Mouse (Mus musculus) bone marrow macrophage, adult 2 months (primary cell): Measurements from ENCODE around the gene Pla2g4e. TPM values are rescaled to one million over a fixed set of nuclear protein-coding genes. Genes with fewer than 3 reads are reported as not detected.

Experiments
- H3K27ac ChIP-seq: 2 replicates; pipeline ENCODE4 v1.5.1; 2012; ENCODE audit warnings: low read depth, low read length; ENCODE audit not compliant: insufficient read depth
- H3K4me1 ChIP-seq: 2 replicates; pipeline ENCODE4 v1.6.1; 2012; ENCODE audit warnings: low read length; ENCODE audit not compliant: control insufficient read depth, insufficient read depth
- H3K4me3 ChIP-seq: 2 replicates; pipeline ENCODE4 v1.5.1; 2012; ENCODE audit warnings: mild to moderate bottlenecking, low read length, moderate library complexity; ENCODE audit not compliant: insufficient read depth
- CTCF ChIP-seq: IDR thresholded peaks from 2 replicates; pipeline ENCODE4 v1.5.1; 2012; ENCODE audit warnings: low read depth, mild to moderate bottlenecking, low read length, moderate library complexity
- POLR2A ChIP-seq: IDR thresholded peaks from 2 replicates; pipeline ENCODE4 v1.6.1; 2012; ENCODE audit warnings: mild to moderate bottlenecking, low read depth, low read length, borderline replicate concordance
- polyA plus RNA-seq: library from polyadenylated mRNA; stranded (reverse); fragments of >200 nt; gene quantifications from 2 replicates; pipeline ENCODE4 v1.2.4, GENCODE M21; 2012; ENCODE audit not compliant: missing spikeins, insufficient read depth, insufficient read length

Gene Pla2g4e
- not detected in 2 replicates for polyA plus RNA-seq

GRCm38 (mm10) chr2:120244679-120245420 lies at the start of gene Pla2g4e:
Pla2g4e (minus strand) TSS chr2:120245335.
- Histone ChIP-seq H3K4me1 (no peaks in the 10 kb centered on the region), H3K27ac (no peak within 1 kb of the TSS), H3K4me3 (peak within 1 kb of the TSS; percentile 5)
- TF ChIP-seq CTCF, result no peak
- no peak for TF ChIP-seq POLR2A

DNA sequence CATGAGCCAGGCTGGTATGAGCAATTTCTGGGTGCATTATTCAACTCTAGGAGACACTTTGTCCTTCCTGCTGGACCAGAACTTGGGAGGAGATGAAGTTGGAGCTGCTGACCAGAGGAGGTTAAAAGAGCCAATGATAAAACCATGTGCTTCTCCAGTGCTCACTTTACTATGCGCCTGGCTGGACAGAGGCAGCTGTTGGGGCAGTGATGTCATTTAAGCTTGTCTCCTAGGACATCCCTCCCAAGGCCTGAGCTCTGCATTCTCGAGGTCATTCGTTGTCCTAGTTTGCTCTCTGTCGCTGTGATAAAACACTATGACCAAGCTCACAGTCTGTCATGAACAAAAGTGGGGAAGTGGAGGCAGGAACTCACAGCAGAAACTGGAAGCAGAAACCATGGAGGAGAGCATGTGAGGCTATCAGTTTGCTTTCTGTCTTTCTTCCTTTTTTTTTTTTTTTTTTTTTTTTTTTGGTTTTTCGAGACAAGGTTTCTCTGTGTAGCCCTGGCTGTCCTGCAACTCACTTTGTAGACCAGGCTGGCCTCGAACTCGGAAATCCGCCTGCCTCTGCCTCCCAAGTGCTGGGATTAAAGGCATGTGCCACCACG lies 46.4 kb upstream of the Pla2g4e start:
- Histone ChIP-seq H3K4me1 (peaks cover 14% of the 10 kb centered on the region), H3K4me3 (no peak overlapping the region), H3K27ac (no peak overlapping the region)
- no peak for TF ChIP-seq CTCF
- TF ChIP-seq POLR2A, result no peak

GRCm38 (mm10) chr2:120288995-120289394 lies 43.9 kb upstream of the Pla2g4e start, which contains the start of gene Pla2g4d:
Pla2g4d (minus strand) TSS chr2:120289197.
- Histone ChIP-seq H3K4me1 (peaks cover 6% of the 10 kb centered on the region), H3K27ac (no peak within 1 kb of the TSS), H3K4me3 (no peak within 1 kb of the TSS)
- TF ChIP-seq POLR2A (no peak), CTCF (no peak)

DNA sequence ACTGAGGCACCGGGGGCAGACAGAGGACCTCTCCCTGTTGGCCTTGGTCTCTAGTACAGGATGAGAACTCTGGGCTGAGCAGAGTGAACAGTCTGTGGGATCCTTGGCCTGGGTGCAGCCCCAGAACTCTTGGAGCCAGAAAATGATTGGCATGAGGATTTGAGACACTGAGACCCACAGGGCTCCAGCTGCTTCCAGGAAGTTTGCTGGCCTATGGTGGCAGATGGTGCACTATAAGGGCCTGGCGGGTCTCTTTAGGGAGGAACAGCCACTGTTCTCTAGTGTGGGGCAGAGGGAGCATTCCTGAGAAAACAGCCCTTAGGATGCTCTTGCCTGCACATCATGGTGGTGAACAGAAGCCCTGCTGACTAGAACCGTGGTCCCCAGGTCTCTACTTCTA lies 43.3 kb upstream of the Pla2g4e start:
- H3K27ac ChIP-seq, result no peak overlapping the region
- no peak for TF ChIP-seq CTCF
- no peak for TF ChIP-seq POLR2A
- peaks cover 6% of the 10 kb centered on the region for H3K4me1 ChIP-seq

DNA sequence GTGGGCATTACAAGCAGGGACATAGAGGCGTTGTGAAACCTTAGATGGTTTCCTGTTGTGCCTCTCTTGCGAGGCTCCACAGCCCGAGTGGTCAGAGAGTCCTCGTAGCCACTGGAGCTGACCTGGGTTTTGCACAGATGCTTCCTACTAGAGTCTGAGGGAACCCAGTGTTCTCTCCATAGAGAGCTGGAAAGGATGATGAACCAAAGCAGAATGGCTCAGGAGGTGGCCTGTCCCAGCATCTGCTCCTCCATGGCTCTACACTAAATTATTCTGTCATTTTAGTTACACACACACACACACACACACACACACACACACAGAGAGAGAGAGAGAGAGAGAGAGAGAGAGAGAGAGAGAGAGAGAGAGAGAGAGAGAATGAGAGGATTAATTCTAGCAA lies 40.5 kb upstream of the Pla2g4e start:
- H3K4me1 ChIP-seq, result no peaks in the 10 kb centered on the region
- no peak overlapping the region for H3K27ac ChIP-seq
- TF ChIP-seq POLR2A (no peak), CTCF (no peak)
- H3K4me3 ChIP-seq, result no peak overlapping the region

More for the DNA sequence above, 43.3 kb upstream of the Pla2g4e start:
- no peak overlapping the region for H3K4me3 ChIP-seq

- no peak for TF ChIP-seq CTCF
- no peak for TF ChIP-seq POLR2A
- H3K4me1 ChIP-seq, result no peaks in the 10 kb centered on the region
- no peak overlapping the region for H3K27ac ChIP-seq
- no peak overlapping the region for H3K4me3 ChIP-seq
These were observed 39.6 kb upstream of the Pla2g4e start for GRCm38 (mm10) chr2:120284705-120285104.

DNA sequence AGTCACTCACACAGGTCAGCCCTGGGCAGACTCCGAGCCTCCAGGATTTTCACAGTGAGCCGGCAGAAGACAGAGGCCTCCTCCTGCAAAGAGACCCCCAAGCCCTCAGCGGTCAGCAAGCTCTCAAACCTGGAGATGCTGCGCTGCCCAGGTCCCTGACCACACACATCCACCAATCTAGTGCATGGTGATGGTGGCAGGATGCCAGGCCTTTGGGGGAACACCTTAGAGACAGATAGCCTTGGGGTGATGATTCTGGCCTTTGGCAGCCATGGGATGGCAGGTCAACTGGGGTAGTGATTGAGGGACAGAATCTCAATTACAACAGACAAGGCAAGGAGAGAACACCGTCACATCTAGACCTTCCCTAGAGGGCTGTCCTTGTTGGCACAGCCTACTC lies 39.0 kb upstream of the Pla2g4e start:
- TF ChIP-seq POLR2A (no peak), CTCF (no peak)
- Histone ChIP-seq H3K4me3 (no peak overlapping the region), H3K27ac (no peak overlapping the region), H3K4me1 (no peaks in the 10 kb centered on the region)

DNA sequence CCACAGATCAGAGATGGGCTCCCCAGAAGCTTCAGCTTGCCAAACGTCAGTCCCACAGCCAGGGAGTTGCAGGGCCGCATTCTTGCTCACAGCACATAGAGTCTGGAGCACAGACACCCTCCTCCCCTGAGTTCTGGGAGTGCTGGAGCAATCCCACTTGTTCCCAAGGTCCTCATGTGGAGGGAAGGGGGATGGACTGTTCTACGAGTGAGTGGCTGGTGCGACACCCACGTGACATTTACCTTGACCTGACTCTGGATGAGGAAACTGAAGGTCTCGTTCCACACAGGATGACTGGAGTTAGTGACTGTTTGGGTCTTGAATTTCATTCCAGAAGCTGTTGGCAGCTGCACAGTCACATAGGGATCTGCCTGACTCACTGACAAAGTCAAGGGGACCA lies 38.4 kb upstream of the Pla2g4e start:
- Histone ChIP-seq H3K27ac (no peak overlapping the region), H3K4me3 (no peak overlapping the region), H3K4me1 (no peaks in the 10 kb centered on the region)
- TF ChIP-seq CTCF (no peak), POLR2A (no peak)

DNA sequence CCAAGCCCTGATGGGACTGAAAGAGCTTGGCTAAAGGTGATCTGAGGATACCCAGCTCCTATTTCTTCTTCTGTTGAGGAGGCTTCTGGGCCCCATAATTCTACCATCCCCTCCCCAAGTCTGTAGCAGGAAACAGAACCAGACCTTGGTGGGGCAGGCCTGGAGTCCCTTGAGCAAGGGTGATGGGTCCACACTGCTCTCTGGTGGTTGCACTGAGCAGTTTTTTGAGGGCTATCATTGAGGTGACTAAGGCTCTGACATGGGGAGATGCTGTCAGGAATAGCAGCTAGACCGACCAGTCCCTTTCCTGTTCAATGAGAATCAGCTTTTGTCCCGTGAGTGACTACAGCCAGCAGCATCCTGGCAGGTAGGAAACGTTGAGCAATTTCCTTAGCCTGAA lies 36.1 kb upstream of the Pla2g4e start:
- Histone ChIP-seq H3K4me1 (no peaks in the 10 kb centered on the region), H3K27ac (no peak overlapping the region)
- TF ChIP-seq POLR2A (no peak), CTCF (no peak)

DNA sequence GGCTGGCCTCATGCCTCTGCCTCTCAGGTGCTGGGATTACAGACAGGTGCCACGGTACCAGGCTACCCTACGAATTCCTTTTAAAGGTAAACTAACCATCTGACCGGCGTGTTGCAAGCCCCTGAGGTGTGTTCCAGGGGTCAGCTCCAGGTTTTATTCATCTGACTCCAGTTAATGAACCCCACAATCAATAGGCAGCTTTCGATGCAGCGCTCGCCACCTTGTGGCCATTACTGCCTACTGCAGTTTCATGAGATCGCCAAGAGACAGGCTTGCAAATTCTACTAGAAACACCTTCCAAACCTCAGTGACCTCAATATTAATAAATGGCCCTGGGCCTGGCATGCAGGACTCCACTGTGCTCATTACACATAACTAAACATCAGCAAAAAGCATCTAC lies 34.8 kb upstream of the Pla2g4e start:
- Histone ChIP-seq H3K4me1 (no peaks in the 10 kb centered on the region), H3K4me3 (no peak overlapping the region), H3K27ac (no peak overlapping the region)
- TF ChIP-seq CTCF (peak; percentile 91), POLR2A (no peak)

More for the DNA sequence above, 36.1 kb upstream of the Pla2g4e start:
- H3K4me3 ChIP-seq, result no peak overlapping the region

GRCm38 (mm10) chr2:120276951-120277350 lies 31.8 kb upstream of the Pla2g4e start:
- Histone ChIP-seq H3K4me1 (no peaks in the 10 kb centered on the region), H3K27ac (no peak overlapping the region), H3K4me3 (no peak overlapping the region)
- no peak for TF ChIP-seq POLR2A
- no peak for TF ChIP-seq CTCF
